Mouse (Mus musculus): ENCODE measurements at regions not wholly inside any gene's neighbourhood (a gene's known extent, or its start where the extent isn't known, plus 50 kb on each side); places are given as distances from the start of the nearest gene placed in this dataset.

- Histone ChIP-seq H3K4me3 (ENCODE audit: low read depth, low read length) (no peak overlapping the region), H3K9ac (ENCODE audit: low read depth, poor library complexity, severe bottlenecking) (no peak overlapping the region), H3K27ac (ENCODE audit: insufficient read depth, low read length) (no peak overlapping the region), H3K27me3 (ENCODE audit: control insufficient read depth, insufficient read depth, low read length, poor library complexity, severe bottlenecking) (no peaks in the 10 kb centered on the region), H3K36me3 (ENCODE audit: control insufficient read depth, insufficient read depth, low read length, poor library complexity, severe bottlenecking) (no peaks in the 10 kb centered on the region), H3K4me1 (ENCODE audit: control insufficient read depth, insufficient read depth, low read length) (no peaks in the 10 kb centered on the region), H3K9me3 (replicated peaks; ENCODE audit: control insufficient read depth, insufficient read depth, low read length, poor library complexity, severe bottlenecking) (no peaks in the 10 kb centered on the region)
- no peak for TF ChIP-seq CTCF (IDR thresholded peaks at IDR 0.05; ENCODE audit: low read depth, low read length)
- TF ChIP-seq POLR2A (IDR thresholded peaks at IDR 0.05; ENCODE audit: insufficient read depth, low read length): no peak
- no peak for TF ChIP-seq EP300 (IDR thresholded peaks at IDR 0.05; ENCODE audit: insufficient read depth, low read depth, low read length)
These were observed 110.0 kb upstream of the Ednra start for GRCm38 (mm10) chr8:77834283-77834682.

GRCm38 (mm10) chr8:77836902-77837489 lies 112.7 kb upstream of the Ednra start:
- no peaks in the 10 kb centered on the region for H3K27me3 ChIP-seq (ENCODE audit: control insufficient read depth, insufficient read depth, low read length, poor library complexity, severe bottlenecking)
- no peaks in the 10 kb centered on the region for H3K4me1 ChIP-seq (ENCODE audit: control insufficient read depth, insufficient read depth, low read length)

GRCm38 (mm10) chr8:77842392-77843139 lies 118.3 kb upstream of the Ednra start:
- Histone ChIP-seq H3K4me3 (ENCODE audit: low read depth, low read length) (no peak overlapping the region), H3K36me3 (ENCODE audit: control insufficient read depth, insufficient read depth, low read length, poor library complexity, severe bottlenecking) (no peaks in the 10 kb centered on the region), H3K27ac (ENCODE audit: insufficient read depth, low read length) (no peak overlapping the region), H3K9me3 (replicated peaks; ENCODE audit: control insufficient read depth, insufficient read depth, low read length, poor library complexity, severe bottlenecking) (no peaks in the 10 kb centered on the region), H3K27me3 (ENCODE audit: control insufficient read depth, insufficient read depth, low read length, poor library complexity, severe bottlenecking) (no peaks in the 10 kb centered on the region), H3K4me1 (ENCODE audit: control insufficient read depth, insufficient read depth, low read length) (no peaks in the 10 kb centered on the region), H3K9ac (ENCODE audit: low read depth, poor library complexity, severe bottlenecking) (no peak overlapping the region)
- no peak for TF ChIP-seq POLR2A (IDR thresholded peaks at IDR 0.05; ENCODE audit: insufficient read depth, low read length)
- TF ChIP-seq CTCF (IDR thresholded peaks at IDR 0.05; ENCODE audit: low read depth, low read length): no peak
- no peak for TF ChIP-seq EP300 (IDR thresholded peaks at IDR 0.05; ENCODE audit: insufficient read depth, low read depth, low read length)

More at GRCm38 (mm10) chr8:77836902-77837489, 112.7 kb upstream of the Ednra start:
- Histone ChIP-seq H3K9me3 (replicated peaks; ENCODE audit: control insufficient read depth, insufficient read depth, low read length, poor library complexity, severe bottlenecking) (no peaks in the 10 kb centered on the region), H3K4me3 (ENCODE audit: low read depth, low read length) (no peak overlapping the region), H3K9ac (ENCODE audit: low read depth, poor library complexity, severe bottlenecking) (no peak overlapping the region), H3K36me3 (ENCODE audit: control insufficient read depth, insufficient read depth, low read length, poor library complexity, severe bottlenecking) (no peaks in the 10 kb centered on the region), H3K27ac (ENCODE audit: insufficient read depth, low read length) (no peak overlapping the region)
- no peak for TF ChIP-seq CTCF (IDR thresholded peaks at IDR 0.05; ENCODE audit: low read depth, low read length)
- TF ChIP-seq POLR2A (IDR thresholded peaks at IDR 0.05; ENCODE audit: insufficient read depth, low read length): no peak
- TF ChIP-seq EP300 (IDR thresholded peaks at IDR 0.05; ENCODE audit: insufficient read depth, low read depth, low read length): no peak

GRCm38 (mm10) chr8:77843229-77843628 lies 119.0 kb upstream of the Ednra start:
- TF ChIP-seq POLR2A (IDR thresholded peaks at IDR 0.05; ENCODE audit: insufficient read depth, low read length) (no peak), EP300 (IDR thresholded peaks at IDR 0.05; ENCODE audit: insufficient read depth, low read depth, low read length) (no peak), CTCF (IDR thresholded peaks at IDR 0.05; ENCODE audit: low read depth, low read length) (no peak)
- Histone ChIP-seq H3K27ac (ENCODE audit: insufficient read depth, low read length) (no peak overlapping the region), H3K9ac (ENCODE audit: low read depth, poor library complexity, severe bottlenecking) (no peak overlapping the region)

GRCm38 (mm10) chr8:77850523-77850922 lies 126.3 kb upstream of the Ednra start:
- TF ChIP-seq CTCF (IDR thresholded peaks at IDR 0.05; ENCODE audit: low read depth, low read length) (no peak), EP300 (IDR thresholded peaks at IDR 0.05; ENCODE audit: insufficient read depth, low read depth, low read length) (no peak), POLR2A (IDR thresholded peaks at IDR 0.05; ENCODE audit: insufficient read depth, low read length) (no peak)
- H3K4me1 ChIP-seq (ENCODE audit: control insufficient read depth, insufficient read depth, low read length): no peaks in the 10 kb centered on the region
- H3K27me3 ChIP-seq (ENCODE audit: control insufficient read depth, insufficient read depth, low read length, poor library complexity, severe bottlenecking): no peaks in the 10 kb centered on the region
- H3K4me3 ChIP-seq (ENCODE audit: low read depth, low read length): no peak overlapping the region
- H3K9me3 ChIP-seq (replicated peaks; ENCODE audit: control insufficient read depth, insufficient read depth, low read length, poor library complexity, severe bottlenecking): no peaks in the 10 kb centered on the region
- no peak overlapping the region for H3K9ac ChIP-seq (ENCODE audit: low read depth, poor library complexity, severe bottlenecking)
- H3K36me3 ChIP-seq (ENCODE audit: control insufficient read depth, insufficient read depth, low read length, poor library complexity, severe bottlenecking): no peaks in the 10 kb centered on the region
- H3K27ac ChIP-seq (ENCODE audit: insufficient read depth, low read length): no peak overlapping the region

More at GRCm38 (mm10) chr8:77843229-77843628, 119.0 kb upstream of the Ednra start:
- Histone ChIP-seq H3K36me3 (ENCODE audit: control insufficient read depth, insufficient read depth, low read length, poor library complexity, severe bottlenecking) (no peaks in the 10 kb centered on the region), H3K4me1 (ENCODE audit: control insufficient read depth, insufficient read depth, low read length) (no peaks in the 10 kb centered on the region), H3K4me3 (ENCODE audit: low read depth, low read length) (no peak overlapping the region), H3K9me3 (replicated peaks; ENCODE audit: control insufficient read depth, insufficient read depth, low read length, poor library complexity, severe bottlenecking) (no peaks in the 10 kb centered on the region), H3K27me3 (ENCODE audit: control insufficient read depth, insufficient read depth, low read length, poor library complexity, severe bottlenecking) (no peaks in the 10 kb centered on the region)

GRCm38 (mm10) chr8:77870264-77870663 lies 146.0 kb upstream of the Ednra start:
- Histone ChIP-seq H3K4me1 (ENCODE audit: control insufficient read depth, insufficient read depth, low read length) (no peaks in the 10 kb centered on the region), H3K36me3 (ENCODE audit: control insufficient read depth, insufficient read depth, low read length, poor library complexity, severe bottlenecking) (no peaks in the 10 kb centered on the region), H3K4me3 (ENCODE audit: low read depth, low read length) (no peak overlapping the region), H3K27ac (ENCODE audit: insufficient read depth, low read length) (no peak overlapping the region), H3K27me3 (ENCODE audit: control insufficient read depth, insufficient read depth, low read length, poor library complexity, severe bottlenecking) (no peaks in the 10 kb centered on the region), H3K9ac (ENCODE audit: low read depth, poor library complexity, severe bottlenecking) (no peak overlapping the region), H3K9me3 (replicated peaks; ENCODE audit: control insufficient read depth, insufficient read depth, low read length, poor library complexity, severe bottlenecking) (no peaks in the 10 kb centered on the region)
- TF ChIP-seq EP300 (IDR thresholded peaks at IDR 0.05; ENCODE audit: insufficient read depth, low read depth, low read length) (no peak), CTCF (IDR thresholded peaks at IDR 0.05; ENCODE audit: low read depth, low read length) (no peak), POLR2A (IDR thresholded peaks at IDR 0.05; ENCODE audit: insufficient read depth, low read length) (no peak)

Measured in ES-Bruce4 (cell line).